Mouse (Mus musculus): ENCODE data around the gene Trp53i11.

Gene Trp53i11

GRCm38 (mm10) chr2:93232141-93232540, 44.8 kb downstream of the Trp53i11 start:
- DNase-seq (ENCODE audit: extremely low read depth, low read depth, low spot score), result no peak

- peak; percentile 28 for DNase-seq (ENCODE audit: extremely low read depth, low read depth, low spot score)
Observed at GRCm38 (mm10) chr2:93237055-93237454, 49.7 kb downstream of the Trp53i11 start.

- no peak for DNase-seq (ENCODE audit: extremely low read depth, low read depth, low spot score)
Observed at GRCm38 (mm10) chr2:93238864-93239263, 51.5 kb downstream of the Trp53i11 start.

GRCm38 (mm10) chr2:93242166-93242565, 54.8 kb downstream of the Trp53i11 start:
- DNase-seq (ENCODE audit: extremely low read depth, low read depth, low spot score), result no peak

- no peak for DNase-seq (ENCODE audit: extremely low read depth, low read depth, low spot score)
Observed at GRCm38 (mm10) chr2:93243439-93244089, 56.2 kb downstream of the Trp53i11 start.

GRCm38 (mm10) chr2:93244090-93244443, 56.7 kb downstream of the Trp53i11 start:
- DNase-seq (ENCODE audit: extremely low read depth, low read depth, low spot score), result no peak

GRCm38 (mm10) chr2:93249058-93249457, 61.7 kb downstream of the Trp53i11 start:
- DNase-seq (ENCODE audit: extremely low read depth, low read depth, low spot score), result peak; percentile 19

- no peak for DNase-seq (ENCODE audit: extremely low read depth, low read depth, low spot score)
Observed at GRCm38 (mm10) chr2:93250611-93251010, 63.3 kb downstream of the Trp53i11 start.
